Mouse (Mus musculus) gastrocnemius, adult 8-10 months (tissue): ENCODE data around the gene Kcnip4. TPM values are rescaled to one million over a fixed set of nuclear protein-coding genes. Genes with fewer than 3 reads are reported as not detected.

Experiments used
- DNase-seq, 2 experiments: peaks; one replicate each; pipeline ENCODE4 v3.0.0; 2022; ENCODE audit warnings: low spot score in 2 of 2
- total RNA-seq, 4 experiments: library from RNA; stranded (reverse); gene quantifications; 2 replicates each; pipeline ENCODE4 v1.2.4; 2022

The Kcnip4 gene
- total RNA-seq, 4 experiments from 2014 or later = 0.16 TPM; not detected in 3

- no peak for DNase-seq
Measured at GRCm38 (mm10) chr5:48421957-48422356, 1102.8 kb downstream of the Kcnip4 start.

- no peak for DNase-seq
Measured at GRCm38 (mm10) chr5:48419741-48420140, 1105.0 kb downstream of the Kcnip4 start.

GRCm38 (mm10) chr5:48412261-48412660, 1112.4 kb downstream of the Kcnip4 start:
- no peak for DNase-seq

DNA sequence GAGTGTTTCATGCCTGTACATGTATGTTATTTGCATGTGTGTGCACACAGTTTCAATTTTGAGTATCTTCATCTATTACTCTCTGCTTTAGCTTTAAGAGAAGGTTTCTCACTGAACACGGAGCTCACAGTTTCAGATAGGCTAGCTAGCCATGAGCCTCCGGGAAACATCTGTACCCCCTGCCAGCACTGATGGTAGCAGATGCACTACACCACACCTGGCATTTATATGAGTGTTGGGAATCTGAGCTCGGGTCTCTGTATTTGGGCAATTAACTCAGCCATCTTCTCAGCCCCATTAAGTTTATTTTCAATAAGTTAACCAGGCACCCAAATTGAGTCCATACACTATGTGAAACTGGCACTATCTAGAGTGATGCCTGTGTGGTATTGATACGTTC, 1113.2 kb downstream of the Kcnip4 start:
- DNase-seq = no peak

GRCm38 (mm10) chr5:48410348-48410747, 1114.4 kb downstream of the Kcnip4 start:
- no peak for DNase-seq

DNA sequence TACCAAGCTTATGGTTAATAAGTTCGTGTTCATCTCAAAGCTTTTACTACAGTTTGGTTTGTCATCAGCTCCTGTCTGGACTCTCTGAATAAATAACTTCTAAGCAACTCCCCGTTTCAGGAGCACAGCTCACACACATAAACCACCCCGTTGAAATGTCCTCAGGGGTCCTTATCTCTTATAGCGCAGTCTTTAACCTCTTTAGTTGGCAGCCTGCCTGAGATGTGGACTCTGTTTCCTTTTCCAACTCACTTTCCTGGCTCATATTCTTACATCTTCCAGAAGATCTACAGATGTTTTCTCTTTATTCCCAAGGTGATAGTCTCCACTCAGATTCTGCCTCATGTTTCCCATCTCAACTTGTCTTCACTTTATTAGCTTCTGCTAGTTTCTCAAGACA, 1116.4 kb downstream of the Kcnip4 start:
- DNase-seq = no peak

DNA sequence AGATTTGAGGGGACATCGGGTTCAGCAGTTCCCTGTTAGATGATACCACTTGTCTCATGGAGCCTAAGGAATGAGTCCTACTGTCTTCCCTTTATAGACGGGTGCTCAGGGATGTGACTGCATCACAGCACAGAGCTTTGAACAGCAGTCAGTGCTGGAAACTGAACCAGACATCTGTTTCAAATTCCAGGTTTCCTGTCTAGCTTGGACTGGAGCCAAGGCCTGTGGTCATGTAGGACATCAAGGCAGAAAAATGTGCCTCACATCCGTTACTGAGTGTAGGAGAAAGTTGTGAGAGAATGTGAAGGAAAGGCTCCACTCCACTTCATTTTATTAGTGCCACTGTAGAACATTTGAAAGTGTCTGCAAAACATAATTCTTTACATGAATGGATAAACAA, 1122.2 kb downstream of the Kcnip4 start:
- no peak for DNase-seq

- peak; percentile 77 to 81 for DNase-seq
Measured at GRCm38 (mm10) chr5:48371890-48372766, 1152.6 kb downstream of the Kcnip4 start.

- no peak for DNase-seq
Measured at GRCm38 (mm10) chr5:48349309-48349708, 1175.4 kb downstream of the Kcnip4 start.

- no peak for DNase-seq
Measured at GRCm38 (mm10) chr5:48345983-48346648, 1178.6 kb downstream of the Kcnip4 start.

- no peak for DNase-seq
Measured at GRCm38 (mm10) chr5:48345095-48345982, 1179.4 kb downstream of the Kcnip4 start.

GRCm38 (mm10) chr5:48340808-48341433, 1183.8 kb downstream of the Kcnip4 start:
- no peak for DNase-seq
